Mouse (Mus musculus) induced T-regulatory cell, adult 2 months (primary cell): ENCODE measurements around the gene 2610318N02Rik.
"Not testable (repeated sequence)": the region's sequence is repeated elsewhere in the genome, so short reads cannot be mapped to it uniquely, and the experiment has no call there.

Source experiments
- DNase-seq: peaks from one replicate; pipeline ENCODE4 v3.0.0-alpha.2; 2012; ENCODE audit warnings: low read depth

The 2610318N02Rik gene

GRCm38 (mm10) chr16:17124871-17125520 lies at the start of gene 2610318N02Rik:
Gene 2610318N02Rik (minus strand): TSS chr16:17125167.
- peak; percentile 89 for DNase-seq

DNA sequence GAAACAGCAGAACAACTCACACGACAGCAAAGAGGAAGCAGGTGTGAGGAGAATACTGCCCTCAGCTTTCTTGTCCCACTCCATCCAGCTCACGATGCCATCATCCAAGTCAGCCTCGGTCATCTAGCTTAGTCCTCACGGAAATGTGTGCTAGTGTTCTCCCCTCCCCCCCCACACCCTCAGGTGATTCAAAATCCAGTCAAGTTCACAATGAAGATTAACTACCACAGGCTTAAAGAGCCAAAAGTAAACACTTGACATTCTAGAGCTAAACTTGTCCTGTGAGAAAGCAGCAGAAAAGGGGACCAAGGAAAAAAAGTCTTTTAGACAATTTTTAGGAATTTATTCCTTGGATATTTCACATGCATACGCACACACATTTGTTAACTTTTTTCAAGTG lies 43.1 kb upstream of the 2610318N02Rik start:
- no peak for DNase-seq

- DNase-seq = no peak
Observed at GRCm38 (mm10) chr16:17167179-17167578, 42.2 kb upstream of the 2610318N02Rik start.

- not testable (repeated sequence) for DNase-seq
Observed at GRCm38 (mm10) chr16:17165478-17165877, 40.5 kb upstream of the 2610318N02Rik start.

DNA sequence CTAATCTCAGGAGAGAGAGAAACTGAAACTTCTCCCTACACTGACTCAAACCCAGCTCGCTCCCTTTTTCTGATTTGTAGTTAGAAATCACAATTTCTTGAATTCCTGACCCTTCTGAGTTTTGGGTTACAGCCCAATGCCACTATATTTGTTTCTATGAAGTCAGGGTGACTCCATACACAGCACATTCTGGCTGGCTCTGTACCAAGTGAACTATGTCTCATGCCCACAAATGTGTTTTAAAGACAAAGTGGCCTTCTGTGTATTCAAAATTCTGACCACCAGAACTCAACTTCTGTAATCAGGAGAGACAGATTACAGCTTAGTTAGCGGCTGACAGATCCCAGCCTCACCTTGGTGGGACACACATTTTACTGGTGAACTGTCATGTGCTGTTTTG lies 29.4 kb upstream of the 2610318N02Rik start:
- DNase-seq = no peak

DNA sequence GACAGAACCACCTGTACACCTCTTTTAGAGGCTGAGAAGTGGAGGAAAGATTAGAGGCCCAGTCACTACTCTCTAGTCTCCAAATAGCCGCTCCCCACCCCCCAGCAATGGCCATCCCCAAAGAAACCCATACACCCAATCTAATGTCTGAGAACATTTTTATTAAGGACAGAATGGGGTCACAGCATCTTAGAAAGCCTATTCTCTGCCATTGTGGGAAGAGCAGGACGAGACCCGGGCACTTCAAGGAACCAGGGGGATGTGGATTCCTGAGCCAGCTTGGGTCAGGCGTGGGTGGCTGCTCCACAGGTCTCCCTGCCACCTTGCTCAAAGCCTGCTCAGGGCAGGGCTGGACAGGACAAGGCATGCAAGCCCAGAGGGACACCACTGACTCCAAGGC lies 26.9 kb upstream of the 2610318N02Rik start:
- no peak for DNase-seq

- no peak for DNase-seq
Observed at GRCm38 (mm10) chr16:17150520-17151258, 25.7 kb upstream of the 2610318N02Rik start.

DNA sequence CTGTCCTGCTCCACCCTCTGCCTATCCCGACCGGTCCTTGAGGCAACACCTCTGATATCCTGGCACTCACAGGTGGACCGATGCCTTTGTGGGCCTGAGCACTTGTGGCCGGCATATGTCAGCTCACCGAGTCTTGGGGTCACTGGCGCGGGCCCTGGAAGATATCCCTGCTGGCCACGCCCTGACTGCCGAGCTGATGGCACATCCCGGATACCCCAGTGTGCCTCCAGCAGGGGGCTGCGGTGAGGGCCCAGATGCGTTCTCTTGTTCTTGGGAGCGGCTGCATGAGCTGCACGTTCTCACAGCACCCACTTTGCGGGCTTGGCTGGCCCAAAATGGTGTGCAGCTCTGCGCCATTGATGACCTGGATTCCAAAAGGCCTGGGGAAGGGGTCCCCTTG lies 23.1 kb upstream of the 2610318N02Rik start:
- peak; percentile 55 for DNase-seq

GRCm38 (mm10) chr16:17147391-17147929 lies 22.5 kb upstream of the 2610318N02Rik start:
- DNase-seq = peak; percentile 74

DNA sequence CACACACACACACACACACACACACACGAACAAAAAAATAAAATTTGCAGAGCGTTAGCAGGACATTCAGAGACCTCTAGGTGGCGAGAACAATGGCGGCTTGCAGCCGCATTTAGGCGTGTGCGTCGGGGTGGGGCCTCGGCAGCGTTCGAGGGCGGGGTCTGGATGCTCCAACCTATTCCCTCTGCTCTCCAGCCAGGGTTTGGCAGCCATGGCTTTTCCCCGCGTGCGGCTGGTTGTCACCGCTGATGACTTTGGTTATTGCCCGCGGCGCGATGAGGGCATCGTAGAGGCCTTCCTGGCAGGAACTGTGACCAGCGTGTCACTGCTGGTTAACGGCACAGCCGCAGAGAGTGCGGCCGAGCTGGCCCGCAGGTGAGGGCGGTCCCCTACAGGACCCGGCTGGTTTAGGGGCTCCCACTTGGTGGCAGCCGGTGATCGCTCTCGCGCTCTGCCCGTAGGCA lies 21.8 kb upstream of the 2610318N02Rik start, which contains the start of gene Ccdc116:
TSS of gene Ccdc116 (minus strand) at position 458 of the 464 bp plus-strand sequence.
- peak; percentile 93 for DNase-seq

DNA sequence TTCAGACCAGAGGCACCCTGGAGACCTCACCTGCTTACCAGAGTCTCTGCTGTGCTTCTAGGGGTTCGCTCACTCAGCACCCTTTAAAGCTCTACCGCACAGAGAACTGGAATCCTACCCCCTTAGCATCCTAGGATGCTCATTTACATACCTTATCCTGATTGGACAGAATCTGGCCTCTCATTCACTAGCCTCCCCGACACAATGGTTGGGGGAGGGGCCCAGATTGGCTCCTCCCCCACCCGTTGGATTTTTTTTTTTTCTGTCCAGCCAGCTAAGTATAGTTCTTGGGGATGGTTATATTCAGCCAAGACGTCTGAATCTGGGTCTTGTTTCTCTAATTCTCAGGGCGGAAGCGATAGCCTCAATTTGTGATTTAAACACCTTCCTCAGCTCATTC lies 19.4 kb upstream of the 2610318N02Rik start, which contains the start of gene Ydjc:
TSS of gene Ydjc (plus strand) at position 283 of the 400 bp plus-strand sequence.
- peak; percentile 53 for DNase-seq

GRCm38 (mm10) chr16:17137355-17137754 lies 12.4 kb upstream of the 2610318N02Rik start:
- DNase-seq = no peak

DNA sequence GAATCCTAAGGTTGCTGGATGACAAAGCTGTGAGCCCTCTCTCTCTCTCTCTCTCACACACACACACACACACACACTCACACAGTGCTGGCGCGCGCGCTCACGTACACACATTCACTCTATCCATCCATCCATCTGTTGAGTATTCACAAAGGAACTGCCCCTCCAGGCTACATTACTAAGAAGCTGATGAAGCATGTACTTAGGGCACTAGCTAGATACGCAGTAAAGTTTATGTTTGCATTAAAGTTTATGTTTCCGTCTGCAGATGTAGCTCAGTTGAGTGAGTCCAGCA lies 7.9 kb upstream of the 2610318N02Rik start:
- no peak for DNase-seq

DNA sequence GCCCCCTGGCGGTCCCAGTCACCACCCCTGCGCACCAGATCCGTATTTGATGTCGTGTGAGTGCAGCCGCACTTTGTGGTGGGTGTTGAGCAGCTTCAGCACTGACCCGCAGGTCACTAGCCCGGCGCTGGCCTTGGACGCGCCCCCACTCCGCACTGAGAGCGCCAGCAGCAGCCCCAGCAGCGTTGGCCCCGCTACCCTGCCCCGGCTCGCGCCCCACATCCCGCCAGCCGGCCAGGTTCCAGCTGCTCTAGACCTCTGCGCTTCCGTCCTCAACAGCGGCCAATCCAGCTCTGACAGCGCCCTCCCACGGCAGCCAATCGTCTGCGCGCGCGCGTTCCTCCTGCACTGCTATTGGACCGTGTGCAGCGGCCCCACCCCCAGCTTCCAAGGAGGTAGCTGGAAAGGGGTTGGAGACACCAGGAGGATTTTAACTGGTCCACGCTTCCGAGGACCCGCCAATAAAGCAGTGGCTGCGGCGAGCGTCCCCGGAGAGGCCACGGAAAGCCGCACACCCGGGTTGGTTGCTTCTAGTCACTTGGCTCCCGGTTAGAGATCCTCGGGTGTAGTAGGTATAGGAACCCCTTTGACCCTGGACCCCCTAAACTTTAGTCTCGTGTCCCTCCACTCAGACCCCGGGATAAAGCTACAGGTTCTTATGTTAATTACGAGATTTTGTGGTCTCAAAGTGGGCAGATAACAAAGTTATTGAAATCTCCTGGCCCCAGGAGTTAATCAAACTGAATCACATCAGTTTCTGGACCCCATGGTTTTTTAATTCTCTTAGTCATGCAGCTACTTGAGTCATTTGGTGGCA lies 7.3 kb upstream of the 2610318N02Rik start, which contains the start of gene Sdf2l1:
TSS of gene Sdf2l1 (minus strand) at position 295 of the 817 bp plus-strand sequence.
- peak; percentile 98 for DNase-seq

GRCm38 (mm10) chr16:17131191-17132088 lies 6.5 kb upstream of the 2610318N02Rik start:
- DNase-seq = peak; percentile 75

DNA sequence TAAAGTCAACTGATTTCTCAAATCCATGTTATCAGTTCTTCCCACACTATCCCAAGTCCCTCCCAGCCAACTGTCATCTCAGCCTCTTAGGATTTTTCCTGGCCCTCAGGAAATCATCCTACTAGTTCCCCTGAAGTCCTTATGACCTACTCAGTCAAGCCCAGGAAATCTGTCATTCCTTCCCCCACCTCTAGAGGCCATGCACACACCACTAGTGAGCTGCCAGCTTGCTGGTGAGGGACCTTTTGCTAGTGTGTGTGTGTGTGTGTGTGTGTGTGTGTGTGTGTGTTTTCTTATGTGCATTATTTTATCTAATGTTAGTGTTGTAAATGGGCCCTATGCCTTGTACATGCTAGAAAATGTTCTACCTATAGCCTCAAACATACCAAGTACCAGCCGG lies 2.3 kb upstream of the 2610318N02Rik start:
- peak; percentile 79 for DNase-seq

DNA sequence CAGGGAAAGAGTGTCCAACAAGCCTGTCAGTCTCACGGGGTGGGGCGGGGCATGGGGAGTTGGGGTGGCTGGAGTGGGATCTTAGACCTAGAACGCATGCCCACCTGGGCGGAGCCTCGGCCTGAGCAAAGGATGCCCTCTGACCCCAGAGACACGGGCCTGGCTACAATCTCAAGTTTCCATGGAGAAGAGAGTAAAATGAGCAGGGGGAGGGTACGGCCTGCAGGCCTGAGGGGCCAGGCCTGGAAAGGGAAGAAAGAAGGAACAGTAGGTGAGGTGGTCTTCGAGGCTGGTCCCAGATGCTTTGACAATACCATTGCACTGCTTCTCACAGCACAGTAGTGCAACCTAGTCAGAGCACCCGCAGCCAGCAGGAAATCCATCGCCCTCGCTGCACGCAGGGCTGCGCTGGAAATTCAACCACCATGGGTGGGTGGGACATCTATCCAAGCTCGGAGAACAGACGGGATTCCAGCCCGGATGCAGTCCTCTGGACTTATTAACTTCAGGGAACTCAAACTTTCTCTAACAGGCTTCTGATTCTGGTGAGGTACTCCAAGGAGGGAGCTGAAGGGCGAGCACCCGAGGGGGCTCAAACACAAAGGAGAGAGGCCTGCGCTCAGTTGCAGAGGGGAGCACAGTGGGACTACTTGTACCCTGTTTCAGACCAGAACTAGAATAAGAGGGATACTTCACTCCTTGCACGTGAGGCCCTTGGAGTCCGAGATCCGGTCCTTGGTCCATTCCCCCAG lies 672 bp downstream of the 2610318N02Rik start:
- DNase-seq = peak; percentile 40

- no peak for DNase-seq
Observed at GRCm38 (mm10) chr16:17121569-17121968, 3.4 kb downstream of the 2610318N02Rik start.

GRCm38 (mm10) chr16:17117309-17117799 lies 7.6 kb downstream of the 2610318N02Rik start:
- DNase-seq = no peak
